Mouse (Mus musculus) liver, adult 2 months (tissue): ENCODE results near the gene Esam. TPM values are rescaled to one million over a fixed set of nuclear protein-coding genes. Genes with fewer than 3 reads are reported as not detected.

ENCODE experiments used
- DNase-seq: peaks from one replicate; pipeline ENCODE4 v3.0.0-alpha.2; 2011; ENCODE audit warnings: low read depth, low spot score; ENCODE audit errors: extremely low read depth
- H3K27ac ChIP-seq: fragments of 200-500 bp; replicated peaks from 2 replicates; pipeline ENCODE4 v1.5.1; 2012; ENCODE audit warnings: low read depth, mild to moderate bottlenecking, control low read depth, inconsistent platforms, low read length; ENCODE audit not compliant: insufficient read depth
- H3K27me3 ChIP-seq: fragments of 200-500 bp; 2 replicates; pipeline ENCODE4 v1.6.1; 2012; ENCODE audit warnings: mild to moderate bottlenecking, moderate library complexity, low read length, inconsistent platforms; ENCODE audit not compliant: control insufficient read depth, insufficient read depth
- H3K36me3 ChIP-seq: fragments of 200-500 bp; 2 replicates; pipeline ENCODE4 v1.6.1; 2012; ENCODE audit warnings: low read length, inconsistent platforms; ENCODE audit not compliant: control insufficient read depth, insufficient read depth
- H3K4me1 ChIP-seq: fragments of 200-500 bp; 2 replicates; pipeline ENCODE4 v1.6.1; 2011; ENCODE audit warnings: low read length; ENCODE audit not compliant: control insufficient read depth, insufficient read depth
- H3K4me3 ChIP-seq: fragments of 200-500 bp; 2 replicates; pipeline ENCODE4 v1.5.1; 2011; ENCODE audit warnings: low read depth, mild to moderate bottlenecking, control low read depth, low read length, moderate library complexity; ENCODE audit not compliant: insufficient read depth
- H3K79me2 ChIP-seq: fragments of 200-500 bp; 2 replicates; pipeline ENCODE4 v1.6.1; 2012; ENCODE audit warnings: inconsistent platforms, mild to moderate bottlenecking, low read length, moderate library complexity; ENCODE audit not compliant: control insufficient read depth, insufficient read depth
- H3K9ac ChIP-seq: fragments of 200-500 bp; 2 replicates; pipeline ENCODE4 v1.6.1; 2012; ENCODE audit warnings: low read depth, mild to moderate bottlenecking, control low read depth, inconsistent platforms, low read length
- CTCF ChIP-seq: fragments of 200-500 bp; IDR thresholded peaks from 2 replicates; pipeline ENCODE4 v1.5.1; 2011; ENCODE audit warnings: low read depth, low read length, control low read depth
- POLR2A ChIP-seq: fragments of 200-500 bp; IDR thresholded peaks from 2 replicates; pipeline ENCODE4 v1.6.1; 2011; ENCODE audit warnings: low read length, control low read depth; ENCODE audit not compliant: insufficient read depth; ENCODE audit errors: extremely low read depth
- WGBS: fragments of 180-500 bp; shearing (Covaris S2); methylation state at CpG from one replicate; pipeline ENCODE4 v1.1.7; 2018; 5-methylcytosine and 5-hydroxymethylcytosine counted together
- polyA plus RNA-seq: library from polyadenylated mRNA; depleted of rRNA; stranded (reverse); fragments of >200 nt; gene quantifications from 2 replicates; pipeline ENCODE4 v1.2.3, GENCODE M21; 2012; rRNA removed
- total RNA-seq: library from RNA; depleted of rRNA; stranded (reverse); fragments of >200 nt; gene quantifications from 2 replicates; pipeline ENCODE4 v1.2.3, GENCODE M21; 2014; rRNA removed

Gene Esam
- total and polyA plus RNA-seq, 2 experiments = 7.7 to 8.8 TPM

DNA sequence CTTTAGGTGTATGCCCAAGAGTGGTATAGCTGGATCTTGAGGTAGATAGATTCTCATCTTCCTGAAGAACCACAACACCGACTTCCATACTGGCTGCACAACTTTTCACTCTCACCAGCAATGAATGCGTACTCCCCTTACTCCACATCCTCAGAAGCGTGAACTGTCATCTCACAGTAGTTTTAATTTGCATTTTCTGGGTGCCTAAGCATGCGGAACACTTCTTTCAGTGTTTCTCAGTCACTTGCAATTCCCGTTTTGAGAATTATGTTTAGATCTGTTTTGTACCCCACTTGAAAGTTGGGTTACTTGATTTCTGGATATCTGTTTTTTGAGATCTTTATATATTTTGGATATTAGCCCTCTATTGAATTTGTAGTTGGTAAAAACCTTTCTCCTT is 55.7 kb downstream of the Esam start:
- TF ChIP-seq POLR2A (no peak), CTCF (no peak)
- 91% methylated on average over 5 of the region's 5 CpGs for WGBS
- no peaks in the 10 kb centered on the region for H3K4me1 ChIP-seq
- DNase-seq = no peak
- no peaks in the 10 kb centered on the region for H3K27me3 ChIP-seq
- H3K36me3 ChIP-seq = no peaks in the 10 kb centered on the region
- no peaks in the 10 kb centered on the region for H3K79me2 ChIP-seq
- no peak overlapping the region for H3K4me3 ChIP-seq
- H3K27ac ChIP-seq = no peak overlapping the region
- no peak overlapping the region for H3K9ac ChIP-seq

DNA sequence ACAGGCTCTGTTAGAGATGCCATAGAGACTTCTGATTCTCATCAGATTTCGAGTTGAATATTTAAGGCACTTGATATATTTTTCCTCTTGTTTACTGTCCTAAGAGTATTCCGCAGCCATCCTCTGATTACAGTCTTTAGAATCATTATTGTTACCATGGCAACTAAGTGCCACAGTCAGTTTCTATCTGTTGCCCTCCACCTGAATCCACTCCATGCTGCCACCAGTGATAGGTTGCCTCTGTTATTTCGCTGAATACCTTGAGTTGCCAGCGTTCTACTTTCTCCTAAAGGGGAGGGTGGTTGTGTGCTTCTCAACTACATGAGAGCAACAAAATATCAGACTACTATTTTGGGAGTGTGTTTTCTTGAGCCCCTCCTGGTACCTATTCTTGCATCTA is 58.8 kb downstream of the Esam start:
- no peak overlapping the region for H3K4me3 ChIP-seq
- H3K27ac ChIP-seq = no peak overlapping the region
- no peaks in the 10 kb centered on the region for H3K27me3 ChIP-seq
- H3K36me3 ChIP-seq = no peaks in the 10 kb centered on the region
- 83% methylated on average over 4 of the region's 4 CpGs for WGBS
- no peak overlapping the region for H3K9ac ChIP-seq
- no peaks in the 10 kb centered on the region for H3K4me1 ChIP-seq
- H3K79me2 ChIP-seq = no peaks in the 10 kb centered on the region
- TF ChIP-seq POLR2A = no peak
- TF ChIP-seq CTCF = no peak
- DNase-seq = no peak

Other genes with a start within 250 kb of the Esam start
- 1.9 and 2.1 TPM in 2 replicates for gene Ccdc15, start 179.6 kb upstream of the Esam start, total RNA-seq
- 0.35 and 0.59 TPM in 2 replicates for gene Ccdc15, start 179.6 kb upstream of the Esam start, polyA plus RNA-seq
- gene Hepacam, start 160.7 kb upstream of the Esam start, total RNA-seq = not detected in 2 replicates
- 0.02 TPM in 1 of 2 replicates, not detected in the other for gene Hepacam, start 160.7 kb upstream of the Esam start, polyA plus RNA-seq
- gene Robo4, start 126.2 kb upstream of the Esam start, total RNA-seq = 3.6 and 6.8 TPM in 2 replicates
- 5.0 and 7.4 TPM in 2 replicates for gene Robo4, start 126.2 kb upstream of the Esam start, polyA plus RNA-seq
- 0.07 TPM in 1 of 2 replicates, not detected in the other for gene Robo3, start 94.8 kb upstream of the Esam start, total RNA-seq
- gene Robo3, start 94.8 kb upstream of the Esam start, polyA plus RNA-seq = 0.41 and 0.67 TPM in 2 replicates
- gene Msantd2, start 38.8 kb upstream of the Esam start, total RNA-seq = 10.3 and 11.7 TPM in 2 replicates
- 8.3 and 16.2 TPM in 2 replicates for gene Msantd2, start 38.8 kb upstream of the Esam start, polyA plus RNA-seq
- 1.5 and 1.6 TPM in 2 replicates for gene Vsig2, start 11.2 kb downstream of the Esam start, total RNA-seq
- gene Vsig2, start 11.2 kb downstream of the Esam start, polyA plus RNA-seq = 0.78 and 1.5 TPM in 2 replicates
- 0.09 TPM in 1 of 2 replicates, not detected in the other for gene Nrgn, start 24.8 kb downstream of the Esam start, total RNA-seq
- 0.25 and 0.86 TPM in 2 replicates for gene Nrgn, start 24.8 kb downstream of the Esam start, polyA plus RNA-seq
- 27.5 and 27.9 TPM in 2 replicates for gene Siae, start 27.6 kb downstream of the Esam start, total RNA-seq
- 17.4 and 17.7 TPM in 2 replicates for gene Siae, start 27.6 kb downstream of the Esam start, polyA plus RNA-seq
- 0.27 and 0.55 TPM in 2 replicates for gene Spa17, start 85.6 kb downstream of the Esam start, total RNA-seq
- 0.13 TPM in 1 of 2 replicates, not detected in the other for gene Spa17, start 85.6 kb downstream of the Esam start, polyA plus RNA-seq
- 35.0 and 35.8 TPM in 2 replicates for gene Tbrg1, start 129.2 kb downstream of the Esam start, total RNA-seq
- 19.2 and 23.8 TPM in 2 replicates for gene Tbrg1, start 129.2 kb downstream of the Esam start, polyA plus RNA-seq
- not detected in 2 replicates for gene Panx3, start 141.2 kb downstream of the Esam start, total RNA-seq
- gene Panx3, start 141.2 kb downstream of the Esam start, polyA plus RNA-seq = not detected in 2 replicates
- not detected in 2 replicates for gene Olfr160, start 188.2 kb downstream of the Esam start, total RNA-seq
- not detected in 2 replicates for gene Olfr160, start 188.2 kb downstream of the Esam start, polyA plus RNA-seq
- not detected in 2 replicates for gene Olfr874, start 217.0 kb downstream of the Esam start, total RNA-seq
- not detected in 2 replicates for gene Olfr874, start 217.0 kb downstream of the Esam start, polyA plus RNA-seq
- gene Olfr875, start 243.8 kb downstream of the Esam start, total RNA-seq = not detected in 2 replicates
- not detected in 2 replicates for gene Olfr875, start 243.8 kb downstream of the Esam start, polyA plus RNA-seq